Mouse (Mus musculus): ENCODE measurements at regions not wholly inside any gene's neighbourhood (a gene's known extent, or its start where the extent isn't known, plus 50 kb on each side); places are given as distances from the start of the nearest gene placed in this dataset.

- no peak for TF ChIP-seq POLR2A (IDR thresholded peaks at IDR 0.05; ENCODE audit: insufficient read depth, low read depth, low read length)
- TF ChIP-seq CTCF (IDR thresholded peaks at IDR 0.05; ENCODE audit: insufficient read depth, low read depth, low read length) = no peak
Measured at GRCm38 (mm10) chr7:111283411-111283955, 200.7 kb upstream of the Eif4g2 start.
